Mouse (Mus musculus) adrenal gland, postnatal 14 days (tissue): ENCODE results near the gene Usf1. TPM values are rescaled to one million over a fixed set of nuclear protein-coding genes. Genes with fewer than 3 reads are reported as not detected.

Source experiments
- DNase-seq: peaks from one replicate; pipeline ENCODE4 v3.0.0; 2021; ENCODE audit warnings: mixed read lengths
- total RNA-seq: library from RNA; stranded (reverse); gene quantifications from 2 replicates; pipeline ENCODE4 v1.2.3, GENCODE M21; 2021

Usf1 gene
- total RNA-seq, 1 experiment from 2014 or later, result 49.6 TPM

DNA sequence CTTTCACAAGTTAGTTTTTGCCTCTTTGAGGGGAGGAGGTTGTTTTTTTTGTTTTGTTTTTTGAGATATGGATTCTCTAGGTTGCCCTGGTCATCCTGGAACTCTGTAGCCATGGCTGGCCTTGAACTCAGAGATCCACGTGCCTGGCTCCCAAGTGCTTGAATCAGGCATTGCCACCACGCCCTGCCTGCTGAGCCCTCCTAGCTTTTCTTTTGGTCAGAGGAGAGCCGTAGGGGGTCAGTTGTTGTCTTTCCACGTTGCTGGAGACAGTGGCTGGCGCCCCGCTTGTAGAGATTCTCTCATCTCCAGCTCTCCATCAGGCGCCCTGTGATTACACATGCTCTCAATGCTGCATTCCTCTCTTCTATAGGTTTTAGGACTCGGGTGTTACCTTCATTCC lies 2.5 kb downstream of the Usf1 start:
- DNase-seq, result no peak

DNA sequence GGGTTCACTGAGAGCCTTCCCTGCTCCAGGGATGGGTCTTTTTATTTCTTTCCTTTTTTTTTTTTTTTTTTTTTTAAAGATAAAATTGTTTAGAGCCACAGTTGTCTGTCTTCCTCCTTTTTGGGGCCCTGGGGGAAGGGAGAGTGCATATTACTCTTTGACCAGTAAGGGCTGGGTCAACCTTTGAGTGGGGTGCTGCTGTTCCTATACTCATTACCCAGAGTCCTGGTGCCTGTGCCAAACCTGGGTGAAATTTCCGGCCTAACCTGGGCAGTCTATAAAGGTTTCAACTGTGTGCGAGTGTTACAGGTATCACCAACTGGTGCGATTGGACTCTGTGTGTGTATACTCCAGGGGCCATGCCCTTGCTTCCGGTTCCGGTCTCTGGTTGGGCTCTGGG lies 7.5 kb downstream of the Usf1 start, which contains the start of gene Tstd1:
TSS of gene Tstd1 (plus strand) at position 213 of the 400 bp plus-strand sequence.
- no peak for DNase-seq

DNA sequence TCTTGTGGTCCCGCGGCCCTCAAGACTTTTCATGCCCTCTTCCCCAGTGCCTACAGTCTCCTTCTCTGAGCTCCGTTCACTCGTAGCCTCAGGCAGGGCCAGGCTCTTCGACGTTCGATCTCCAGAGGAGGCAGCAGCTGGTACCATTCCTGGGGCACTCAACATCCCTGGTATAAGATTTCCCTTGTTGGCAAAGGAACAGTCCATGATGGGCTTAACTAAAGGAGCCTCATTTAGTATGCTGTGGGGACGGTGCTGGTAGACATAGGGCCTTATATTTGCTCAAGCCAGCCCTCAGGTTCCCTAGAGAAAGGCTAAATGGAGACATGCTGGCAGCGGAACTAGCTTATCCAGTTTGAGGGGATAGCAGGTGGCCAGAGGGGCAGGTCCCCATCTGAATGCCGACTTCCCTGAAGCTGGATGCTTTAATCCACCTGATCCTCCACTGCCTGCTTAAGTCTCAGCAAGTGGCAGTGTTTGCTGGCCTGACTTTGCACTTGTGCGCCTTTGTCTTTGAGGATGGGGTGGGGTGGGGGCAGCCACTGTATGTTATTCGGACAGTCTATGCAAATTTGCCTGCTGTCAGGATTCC lies 8.3 kb downstream of the Usf1 start:
- DNase-seq, result no peak

- DNase-seq, result no peak
Observed at GRCm38 (mm10) chr1:171419905-171420304, 8.8 kb downstream of the Usf1 start.

DNA sequence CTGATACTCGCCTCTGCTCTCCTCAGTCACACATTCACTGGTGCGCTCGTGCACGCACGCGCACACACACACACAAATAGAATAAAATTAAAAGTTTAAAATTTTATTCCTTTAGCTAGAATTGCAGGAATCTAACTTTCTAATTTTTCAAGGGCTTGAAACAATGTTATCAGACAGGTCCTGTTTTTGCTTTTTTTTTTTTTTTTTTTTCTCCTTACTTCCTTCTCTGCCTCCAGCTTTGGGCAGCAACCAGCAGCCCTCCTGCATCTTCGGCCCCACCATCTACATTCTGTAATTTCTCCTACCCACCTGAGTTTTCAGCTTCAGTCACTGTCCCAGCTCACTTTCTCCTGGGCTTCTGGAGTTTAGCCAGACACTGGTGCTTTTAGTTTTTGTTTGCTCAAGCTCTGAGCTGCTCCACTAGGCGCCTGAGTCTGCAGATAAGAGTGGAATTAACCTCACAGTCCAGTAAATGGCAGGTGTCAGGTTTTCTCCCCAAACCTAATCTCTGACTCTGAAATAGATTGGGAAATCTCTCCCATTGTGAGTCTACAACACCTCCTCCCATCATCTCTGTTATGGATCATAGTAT lies 11.5 kb downstream of the Usf1 start:
- no peak for DNase-seq

DNA sequence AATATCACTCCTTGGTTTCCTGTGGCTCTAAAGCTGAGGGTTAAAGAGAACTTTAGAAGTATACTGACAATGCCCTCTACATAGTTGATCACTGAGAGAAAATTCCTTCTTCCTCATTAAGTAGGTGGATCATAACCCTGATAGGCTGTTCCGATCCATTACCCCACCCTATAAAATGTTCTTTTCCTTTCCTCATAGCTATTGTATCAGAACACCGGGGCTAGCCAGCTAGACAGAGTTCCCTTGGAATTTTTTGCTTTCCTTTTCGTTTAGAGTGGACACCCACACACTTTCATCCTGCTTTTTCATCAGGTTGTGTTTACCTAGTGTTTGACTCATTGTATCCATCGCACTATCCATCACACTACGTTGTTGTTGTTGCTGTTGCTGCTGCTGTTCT lies 13.5 kb downstream of the Usf1 start:
- no peak for DNase-seq

GRCm38 (mm10) chr1:171425126-171425525 lies 14.0 kb downstream of the Usf1 start:
- peak; percentile 90 for DNase-seq

- DNase-seq, result no peak
Observed at GRCm38 (mm10) chr1:171432158-171432557, 21.0 kb downstream of the Usf1 start.

- DNase-seq, result no peak
Observed at GRCm38 (mm10) chr1:171435288-171435814, 24.2 kb downstream of the Usf1 start.

DNA sequence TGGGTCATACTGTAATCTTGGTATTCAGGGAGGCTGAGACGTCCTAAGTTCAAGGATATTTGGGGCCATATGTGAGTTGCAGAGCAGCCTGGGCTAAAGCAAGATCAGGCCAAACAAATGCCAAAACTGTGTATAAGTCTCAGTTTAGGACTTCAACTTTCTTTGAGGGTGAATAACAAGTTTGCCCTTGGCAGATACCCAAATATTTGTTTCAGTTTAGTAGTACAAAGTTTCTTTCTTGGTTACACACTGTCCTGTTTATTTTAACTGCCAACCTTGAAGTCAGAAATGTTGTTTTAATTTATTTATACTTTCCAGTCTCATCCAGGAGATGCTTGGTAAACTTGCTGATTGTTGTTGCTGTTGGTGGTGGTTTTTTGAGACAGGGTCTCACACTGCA lies 24.9 kb downstream of the Usf1 start:
- no peak for DNase-seq

- DNase-seq, result peak; percentile 95
Observed at GRCm38 (mm10) chr1:171437264-171438013, 26.3 kb downstream of the Usf1 start, which contains the start of gene F11r. TSS of gene F11r (plus strand) at chr1:171437535.

DNA sequence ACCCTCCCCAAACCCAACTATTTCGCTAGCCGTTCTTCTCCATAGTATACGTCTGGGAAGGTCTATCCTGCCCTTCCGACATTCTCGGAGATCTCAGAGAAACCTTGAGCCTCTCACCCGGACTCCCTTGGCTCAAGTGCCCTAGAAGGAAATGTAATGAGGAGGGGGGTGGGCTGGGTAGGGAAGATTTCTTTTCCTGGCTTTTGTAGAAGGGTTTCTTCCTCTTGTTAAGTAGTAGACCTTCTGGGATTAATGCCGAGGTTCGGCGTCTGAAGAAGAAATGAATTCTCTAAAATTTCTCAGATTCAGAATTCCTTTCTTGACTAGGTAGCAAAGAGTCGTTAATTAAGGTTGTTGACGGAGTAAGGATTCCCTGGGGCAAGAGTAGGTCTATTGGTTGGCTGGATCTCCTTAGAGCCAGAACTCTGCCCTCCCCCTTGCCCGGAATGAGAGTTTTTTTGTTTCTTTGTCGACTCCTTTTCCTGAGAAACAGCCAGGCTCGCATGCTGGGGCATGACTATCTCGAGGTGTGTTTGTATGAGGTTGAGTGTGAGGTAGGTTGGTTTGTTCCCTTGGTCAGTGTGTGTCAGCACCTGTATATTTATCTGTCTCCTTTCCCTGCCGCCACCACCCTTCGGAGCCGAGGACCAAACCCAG lies 27.0 kb downstream of the Usf1 start:
- DNase-seq, result no peak

DNA sequence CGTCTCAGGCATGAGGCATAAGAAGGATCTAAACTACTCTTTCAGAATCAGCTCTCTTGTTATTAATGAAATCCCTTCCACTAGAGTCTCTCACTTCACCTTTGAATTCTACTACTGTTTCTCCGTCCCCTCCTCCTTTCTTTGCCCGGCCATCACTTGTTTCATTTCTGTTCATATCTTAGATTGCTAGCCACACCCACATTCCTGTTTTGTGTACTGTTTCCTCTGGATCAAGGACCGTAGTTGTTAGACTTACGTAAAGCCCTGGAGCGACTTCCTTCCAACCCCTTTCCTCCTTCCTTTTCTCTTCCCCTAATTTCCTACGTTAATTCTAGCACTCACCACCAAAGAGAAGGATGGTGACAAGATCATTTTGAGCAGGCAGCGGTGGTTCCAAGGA lies 28.0 kb downstream of the Usf1 start:
- DNase-seq, result no peak

DNA sequence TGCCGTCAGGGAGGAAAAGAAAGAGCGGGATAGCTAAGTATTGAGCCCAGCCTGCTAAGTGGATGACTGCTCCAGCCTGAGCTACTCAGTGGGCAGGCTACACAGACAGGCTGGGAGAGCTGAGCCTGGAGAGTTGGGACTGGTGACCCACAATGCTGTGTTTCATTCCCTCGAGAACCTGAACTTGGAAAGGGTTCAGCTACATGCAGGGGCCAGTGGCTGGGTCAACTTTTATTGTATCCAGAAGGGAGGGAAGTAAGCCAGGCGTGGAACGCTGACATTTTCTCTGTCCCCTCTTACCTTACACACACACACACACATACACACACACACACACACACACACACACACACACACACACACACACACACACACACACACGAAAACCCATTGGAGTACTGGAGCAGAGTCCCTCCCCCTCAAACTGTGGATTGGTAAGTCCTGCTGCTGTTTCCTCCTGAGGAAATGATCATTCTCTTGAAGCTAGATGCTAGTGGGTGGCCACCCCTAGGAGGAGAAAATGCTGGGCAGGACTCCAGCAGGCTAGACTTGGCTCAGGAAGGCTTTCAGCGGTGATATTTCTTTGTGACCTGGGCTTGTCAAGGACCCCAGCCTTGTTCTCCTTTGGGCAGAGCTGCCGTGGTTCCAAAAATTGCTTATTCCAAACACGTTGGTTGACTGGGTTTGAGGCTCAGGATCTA lies 29.1 kb downstream of the Usf1 start:
- DNase-seq, result peak; percentile 86

DNA sequence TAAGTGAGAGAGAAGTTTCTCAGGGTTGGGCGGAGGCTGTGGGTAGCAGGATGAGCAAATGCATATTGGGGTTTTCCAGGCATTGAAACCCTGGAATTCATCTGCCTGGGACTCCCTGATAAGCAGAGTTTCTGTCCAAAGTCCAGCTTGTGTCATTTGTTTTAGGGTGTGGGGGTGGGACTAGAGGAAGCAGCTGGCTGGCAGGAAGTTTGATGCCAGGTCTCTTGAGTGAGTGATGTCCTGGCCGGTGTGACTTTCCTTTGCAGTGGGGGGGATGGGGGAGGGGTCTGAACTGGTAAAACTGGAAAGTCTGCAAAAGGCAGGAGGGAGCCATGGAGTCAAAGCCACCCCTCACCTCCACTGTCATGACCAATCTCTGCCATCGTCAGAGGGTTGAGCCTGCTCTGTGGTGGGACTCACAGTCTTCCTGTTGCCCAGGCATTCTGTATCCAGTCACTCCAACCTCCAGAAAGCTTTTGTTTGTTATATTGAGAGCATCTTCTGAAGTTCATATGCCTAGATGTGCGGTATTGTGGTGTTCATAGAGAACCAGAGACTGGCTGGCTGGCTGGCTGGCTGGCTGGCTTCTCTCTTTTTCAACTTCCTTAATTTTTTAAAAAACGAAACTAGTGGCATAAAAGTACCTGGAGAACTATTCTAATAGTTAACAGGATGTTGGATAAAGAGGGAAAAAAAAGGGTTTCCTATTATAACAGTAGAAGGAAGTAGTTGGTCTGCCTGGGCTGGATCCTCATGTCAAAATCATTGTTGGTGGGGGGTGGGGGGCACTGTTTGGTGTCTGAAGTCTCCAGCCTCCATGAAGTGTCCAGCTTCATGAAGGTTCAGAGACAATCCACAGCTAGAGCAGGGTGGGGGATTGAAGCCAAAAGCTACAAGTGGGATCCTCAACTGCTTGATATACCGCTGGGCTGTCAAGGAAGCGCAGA lies 30.6 kb downstream of the Usf1 start:
- DNase-seq, result peak; percentile 52

GRCm38 (mm10) chr1:171442413-171442760 lies 31.3 kb downstream of the Usf1 start:
- no peak for DNase-seq

DNA sequence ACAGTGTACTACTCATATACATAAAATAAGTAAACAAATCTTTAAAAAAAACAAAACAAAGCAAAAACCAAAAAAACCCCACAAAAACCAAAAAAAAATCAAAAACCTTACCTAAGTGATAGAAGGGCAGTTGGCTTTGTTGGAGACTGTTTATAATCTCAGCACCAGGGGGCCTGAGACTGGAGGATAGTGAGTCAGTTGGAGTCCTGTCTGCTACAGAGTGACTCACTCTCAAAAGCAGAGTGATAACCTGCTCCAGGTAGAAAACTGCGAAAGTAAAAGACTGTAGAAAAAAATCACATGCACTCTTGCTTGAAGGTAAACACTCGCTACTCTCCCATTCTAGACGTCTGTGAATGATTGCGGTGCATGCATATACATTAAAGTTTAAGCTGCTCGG lies 33.9 kb downstream of the Usf1 start:
- DNase-seq, result no peak

DNA sequence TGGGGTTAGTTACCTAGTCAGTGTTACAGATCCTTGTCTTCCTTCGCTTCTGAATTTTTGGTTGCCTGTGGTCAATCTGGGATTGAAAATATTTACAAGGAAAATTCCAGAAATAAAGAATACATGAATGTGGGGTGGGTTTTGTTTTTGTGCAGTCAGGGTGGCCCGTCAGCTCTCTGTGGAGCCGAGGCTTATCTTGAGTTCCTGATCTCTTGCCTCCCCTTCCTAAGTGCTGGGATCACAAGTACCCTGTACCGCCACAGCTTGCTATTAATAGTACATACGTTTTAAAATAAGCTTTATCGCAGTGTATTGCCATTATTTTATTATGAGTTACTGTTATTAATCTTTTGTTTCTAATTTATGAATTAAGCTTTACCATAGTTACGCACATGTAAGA lies 35.7 kb downstream of the Usf1 start:
- no peak for DNase-seq

DNA sequence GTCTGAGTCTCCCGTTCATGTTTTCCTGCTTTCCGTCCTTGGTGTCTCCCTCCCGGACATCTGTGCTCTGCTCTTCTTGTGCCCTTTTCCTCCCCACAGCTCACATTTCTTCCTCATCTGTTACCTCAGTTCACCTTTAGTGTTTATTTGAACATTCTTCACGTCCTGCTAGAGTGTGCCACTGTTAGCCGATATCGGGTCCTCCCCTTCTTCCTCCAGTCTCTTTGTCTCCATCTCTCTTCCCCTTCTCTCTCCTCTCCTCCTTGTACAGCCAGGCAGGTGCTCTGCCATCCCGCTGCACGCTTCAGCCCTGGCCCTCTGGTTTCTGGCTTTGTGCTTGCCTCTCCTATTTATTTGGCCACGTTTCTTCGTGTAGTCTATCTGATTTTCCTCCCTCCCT lies 36.6 kb downstream of the Usf1 start:
- no peak for DNase-seq

GRCm38 (mm10) chr1:171450062-171450461 lies 38.9 kb downstream of the Usf1 start:
- no peak for DNase-seq

GRCm38 (mm10) chr1:171451001-171451400 lies 39.9 kb downstream of the Usf1 start:
- no peak for DNase-seq
